Mouse (Mus musculus) kidney, embryonic 16.5 days (tissue): ENCODE measurements around the gene Thbs1. TPM values are rescaled to one million over a fixed set of nuclear protein-coding genes. Genes with fewer than 3 reads are reported as not detected.

ENCODE experiments used
- ATAC-seq: fragments of 200-750 bp; cut with Nextera tagmentation; 2 replicates; pipeline ENCODE4 v1.8.0; 2017; ENCODE audit warnings: moderate TSS enrichment; ENCODE audit not compliant: low FRiP score, low TSS enrichment
- H3K27ac ChIP-seq: fragments of 300-500 bp; sonication (generic); 2 replicates; pipeline ENCODE4 v1.5.1; 2014; ENCODE audit warnings: low read length
- H3K27me3 ChIP-seq: fragments of 300-500 bp; sonication (generic); 2 replicates; pipeline ENCODE4 v1.6.1; 2014; ENCODE audit warnings: low read length, control low read depth, mixed read lengths; ENCODE audit not compliant: insufficient read depth
- H3K36me3 ChIP-seq: fragments of 300-500 bp; sonication (generic); 2 replicates; pipeline ENCODE4 v1.6.1; 2014; ENCODE audit warnings: low read length, control low read depth, mixed read lengths; ENCODE audit not compliant: insufficient read depth
- H3K4me1 ChIP-seq: fragments of 300-500 bp; sonication (generic); 2 replicates; pipeline ENCODE4 v1.6.1; 2014; ENCODE audit warnings: low read length, control low read depth, mixed read lengths; ENCODE audit not compliant: insufficient read depth
- H3K4me2 ChIP-seq: fragments of 300-500 bp; sonication (generic); replicated peaks from 2 replicates; pipeline ENCODE4 v1.6.1; 2014; ENCODE audit warnings: low read depth, low read length
- H3K4me3 ChIP-seq: fragments of 300-500 bp; sonication (generic); 2 replicates; pipeline ENCODE4 v1.5.1; 2014; ENCODE audit warnings: mild to moderate bottlenecking, low read length
- H3K9ac ChIP-seq: fragments of 300-500 bp; sonication (generic); replicated peaks from 2 replicates; pipeline ENCODE4 v1.6.1; 2014; ENCODE audit warnings: low read length
- H3K9me3 ChIP-seq: fragments of 300-500 bp; sonication (generic); 2 replicates; pipeline ENCODE4 v1.6.1; 2016; ENCODE audit warnings: low read length, control low read depth
- WGBS: fragments of 180-500 bp; shearing (Covaris S2); extraction: QIAGEN DNeasy Blood & Tissue Kit; methylation state at CpG from one replicate; pipeline ENCODE4 v1.1.7; 2014; 5-methylcytosine and 5-hydroxymethylcytosine counted together
- polyA plus RNA-seq: library from polyadenylated mRNA; unstranded; fragments of >200 nt; fragmentation: Nextera tagmentation; extraction: Ambion mirVana; gene quantifications from 2 replicates; pipeline ENCODE4 v1.2.1, GENCODE M21; 2015

Gene Thbs1
- polyA plus RNA-seq, 1 experiment from 2014 or later, result 54.6 TPM

DNA sequence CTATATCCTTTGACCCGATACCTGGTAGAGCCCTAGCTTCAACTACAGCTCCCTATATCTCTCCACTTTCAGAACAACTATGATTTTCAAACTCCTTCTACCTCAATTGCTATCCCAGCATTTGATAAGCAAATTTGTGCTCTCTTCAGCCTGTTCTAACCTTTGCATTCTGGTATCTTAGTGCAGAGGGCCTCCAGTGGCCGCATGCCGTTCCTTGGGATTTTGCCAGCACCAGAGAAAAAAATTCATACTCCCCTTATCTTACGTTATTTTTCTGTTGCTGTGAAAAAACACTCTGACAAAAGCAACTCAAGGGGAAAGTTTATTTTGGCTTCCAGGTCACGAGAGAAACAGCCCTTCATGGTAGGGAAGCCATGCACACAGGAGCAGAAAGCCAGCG is 28.0 kb upstream of the Thbs1 start:
- Histone ChIP-seq H3K4me3 (no peak overlapping the region), H3K4me2 (no peak overlapping the region), H3K4me1 (0 out of 2 replicates have a peak, but pooled peaks cover 5% of the 10 kb centered on the region), H3K27me3 (no peaks in the 10 kb centered on the region), H3K9me3 (no peaks in the 10 kb centered on the region), H3K9ac (no peak overlapping the region), H3K36me3 (no peaks in the 10 kb centered on the region), H3K27ac (no peak overlapping the region)
- ATAC-seq, result no peak
- WGBS, result 53% methylated on average over 6 of the region's 6 CpGs

DNA sequence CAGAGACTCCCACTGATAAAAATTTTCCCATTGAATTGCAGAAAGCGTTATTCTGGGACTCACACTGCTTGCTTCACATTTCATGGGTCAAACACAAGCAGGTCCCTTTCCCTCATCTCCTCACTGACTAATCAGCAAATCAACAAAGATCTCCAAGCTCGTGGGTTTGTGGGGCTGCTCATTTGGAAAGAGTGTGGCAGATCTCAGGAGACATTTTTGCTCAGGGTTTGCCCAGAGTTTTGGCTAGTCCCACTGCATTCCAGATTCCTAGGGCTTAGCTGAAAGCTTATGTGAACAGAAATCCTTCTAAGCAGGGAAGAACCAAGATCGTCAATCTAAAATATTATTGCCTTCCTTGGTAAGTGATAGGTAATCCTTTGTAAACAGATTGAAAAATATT is 27.0 kb upstream of the Thbs1 start:
- Histone ChIP-seq H3K36me3 (no peaks in the 10 kb centered on the region), H3K27ac (no peak overlapping the region), H3K4me1 (0 out of 2 replicates have a peak, but pooled peaks cover 5% of the 10 kb centered on the region), H3K9me3 (no peaks in the 10 kb centered on the region), H3K9ac (no peak overlapping the region), H3K27me3 (no peaks in the 10 kb centered on the region), H3K4me2 (no peak overlapping the region), H3K4me3 (no peak overlapping the region)
- WGBS, result 76% methylated on average over 3 of the region's 3 CpGs
- no peak for ATAC-seq

DNA sequence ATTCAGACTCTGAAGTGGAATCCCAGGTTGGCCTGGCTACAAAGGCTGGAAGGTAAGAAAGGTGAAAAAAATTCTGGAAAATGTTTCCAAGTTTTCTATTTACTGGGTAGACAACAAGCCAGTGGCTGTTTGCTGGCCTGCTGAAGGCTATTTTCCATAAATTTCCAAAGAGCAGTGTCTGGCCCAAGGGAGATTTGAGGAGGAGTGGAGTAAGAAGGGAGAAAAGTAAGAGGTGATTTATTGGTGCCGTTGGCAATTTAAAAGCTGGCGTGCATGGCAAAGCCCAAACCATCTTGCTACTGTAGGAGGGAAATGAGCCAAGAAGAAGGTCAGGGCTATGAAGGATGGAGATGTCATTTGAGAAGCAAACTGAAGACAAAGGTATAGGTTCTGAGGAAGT is 26.0 kb upstream of the Thbs1 start:
- Histone ChIP-seq H3K4me2 (no peak overlapping the region), H3K27ac (no peak overlapping the region), H3K4me1 (0 out of 2 replicates have a peak, but pooled peaks cover 5% of the 10 kb centered on the region), H3K9ac (no peak overlapping the region), H3K4me3 (no peak overlapping the region), H3K36me3 (no peaks in the 10 kb centered on the region), H3K9me3 (no peaks in the 10 kb centered on the region), H3K27me3 (no peaks in the 10 kb centered on the region)
- 51% methylated on average over 2 of the region's 2 CpGs for WGBS
- no peak for ATAC-seq

DNA sequence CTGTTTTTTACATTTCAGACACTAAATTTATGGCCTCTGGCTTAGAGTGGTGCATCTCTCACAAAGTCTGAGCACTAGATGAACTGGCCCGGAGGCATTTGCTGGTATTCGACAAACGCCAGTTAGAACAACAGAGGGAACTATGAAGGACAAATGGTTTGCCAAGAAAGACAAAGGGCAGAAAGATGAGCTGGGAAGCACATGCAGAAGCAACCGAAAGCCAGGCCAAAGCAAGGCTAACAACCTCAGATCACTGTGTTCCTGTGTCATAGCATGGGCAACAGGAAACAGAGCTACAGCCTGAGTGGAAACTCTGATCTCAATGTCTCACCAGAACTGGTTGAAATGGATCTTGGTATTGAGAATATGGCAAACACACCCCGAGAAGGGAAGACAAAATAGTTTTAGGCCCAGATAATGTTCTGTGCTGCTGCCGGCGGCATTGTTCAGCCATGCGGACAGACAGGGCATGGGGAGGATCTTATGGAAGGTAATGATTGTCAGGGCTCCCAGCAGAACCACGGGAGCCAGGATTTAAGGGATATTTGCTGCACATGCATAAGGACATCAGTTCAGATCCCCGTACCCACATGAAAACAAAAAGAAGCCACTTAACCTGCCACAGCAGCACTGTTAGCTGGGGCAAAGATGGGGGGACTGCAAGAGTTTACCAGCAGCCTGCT is 24.5 kb upstream of the Thbs1 start:
- Histone ChIP-seq H3K9ac (no peak overlapping the region), H3K36me3 (no peaks in the 10 kb centered on the region), H3K27me3 (no peaks in the 10 kb centered on the region), H3K4me2 (no peak overlapping the region), H3K4me1 (0 out of 2 replicates have a peak, but pooled peaks cover 5% of the 10 kb centered on the region), H3K9me3 (no peaks in the 10 kb centered on the region), H3K27ac (no peak overlapping the region), H3K4me3 (no peak overlapping the region)
- 45% methylated on average over 10 of the region's 10 CpGs for WGBS
- peak; percentile 74; the same call in 1 of the 2 replicates for ATAC-seq

DNA sequence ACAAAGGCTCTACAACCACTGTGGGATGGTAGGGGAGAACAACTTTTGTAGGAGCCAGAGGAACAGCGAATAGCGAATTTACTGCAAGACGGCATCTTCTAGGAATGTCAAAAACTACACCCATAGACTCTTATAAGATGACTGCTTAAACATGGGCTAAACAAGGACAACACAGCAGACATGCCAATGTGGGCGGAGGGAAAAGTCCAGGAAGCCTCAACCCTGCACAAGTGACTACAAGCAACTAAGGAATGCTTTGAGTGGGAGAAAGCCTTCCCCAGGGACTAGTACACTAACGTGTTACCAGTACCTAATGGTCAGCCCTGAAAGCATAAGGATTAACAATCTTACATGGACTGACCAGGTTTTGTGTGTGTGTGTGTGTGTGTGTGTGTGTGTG is 20.4 kb upstream of the Thbs1 start:
- no peak for ATAC-seq
- H3K27me3 ChIP-seq, result no peaks in the 10 kb centered on the region
- H3K4me1 ChIP-seq, result no peaks in the 10 kb centered on the region
- H3K27ac ChIP-seq, result no peak overlapping the region
- WGBS, result 86% methylated on average over 5 of the region's 5 CpGs
- no peaks in the 10 kb centered on the region for H3K36me3 ChIP-seq
- H3K4me3 ChIP-seq, result no peak overlapping the region
- H3K9ac ChIP-seq, result no peak overlapping the region
- no peak overlapping the region for H3K4me2 ChIP-seq
- no peaks in the 10 kb centered on the region for H3K9me3 ChIP-seq

DNA sequence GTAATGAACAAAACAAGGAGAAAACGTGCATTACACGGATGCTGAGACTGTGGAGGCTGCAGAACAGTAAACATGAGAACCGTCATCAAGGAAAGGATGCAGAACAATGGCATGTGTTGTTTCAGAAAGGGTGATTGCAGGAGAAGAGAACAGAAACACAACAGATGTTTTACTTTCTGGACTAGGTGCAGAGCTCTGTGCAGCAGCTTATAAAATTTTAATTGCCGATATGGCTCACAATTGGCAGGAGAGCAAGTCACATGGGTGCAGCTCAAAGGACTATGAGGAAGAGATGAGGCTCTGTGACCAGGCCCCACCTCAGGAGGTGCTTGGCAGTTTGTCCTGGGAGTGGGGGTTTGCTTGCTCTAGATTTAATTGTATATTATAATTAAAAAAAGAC is 12.6 kb upstream of the Thbs1 start:
- Histone ChIP-seq H3K4me3 (no peak overlapping the region), H3K4me1 (no peaks in the 10 kb centered on the region), H3K4me2 (no peak overlapping the region), H3K27me3 (no peaks in the 10 kb centered on the region), H3K27ac (no peak overlapping the region), H3K36me3 (no peaks in the 10 kb centered on the region), H3K9ac (no peak overlapping the region), H3K9me3 (no peaks in the 10 kb centered on the region)
- no peak for ATAC-seq
- 62% methylated on average over 4 of the region's 4 CpGs for WGBS

DNA sequence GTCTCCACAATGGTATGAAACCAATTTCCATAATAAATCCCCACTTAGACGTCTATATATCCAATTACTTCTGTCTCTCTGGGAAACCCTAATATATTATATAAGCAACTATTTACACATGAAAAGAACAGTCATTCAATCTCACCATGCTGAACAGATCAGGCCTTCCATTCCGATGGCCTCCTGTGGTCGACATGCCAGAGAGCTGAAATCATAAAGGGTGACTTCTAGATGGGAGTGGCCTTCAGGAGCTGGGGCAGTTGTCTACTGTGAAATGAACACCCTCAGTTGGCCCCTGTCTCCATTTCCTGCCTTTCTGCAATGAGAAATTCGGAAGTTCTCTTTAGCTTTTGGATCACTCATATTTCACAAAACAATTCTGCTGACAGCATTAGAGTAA is 9.5 kb upstream of the Thbs1 start:
- H3K4me2 ChIP-seq, result no peak overlapping the region
- WGBS, result 48% methylated on average over 4 of the region's 4 CpGs
- no peak overlapping the region for H3K4me3 ChIP-seq
- H3K9ac ChIP-seq, result no peak overlapping the region
- ATAC-seq, result no peak
- no peak overlapping the region for H3K27ac ChIP-seq
- H3K36me3 ChIP-seq, result no peaks in the 10 kb centered on the region
- no peaks in the 10 kb centered on the region for H3K9me3 ChIP-seq
- H3K4me1 ChIP-seq, result no peaks in the 10 kb centered on the region
- no peaks in the 10 kb centered on the region for H3K27me3 ChIP-seq

DNA sequence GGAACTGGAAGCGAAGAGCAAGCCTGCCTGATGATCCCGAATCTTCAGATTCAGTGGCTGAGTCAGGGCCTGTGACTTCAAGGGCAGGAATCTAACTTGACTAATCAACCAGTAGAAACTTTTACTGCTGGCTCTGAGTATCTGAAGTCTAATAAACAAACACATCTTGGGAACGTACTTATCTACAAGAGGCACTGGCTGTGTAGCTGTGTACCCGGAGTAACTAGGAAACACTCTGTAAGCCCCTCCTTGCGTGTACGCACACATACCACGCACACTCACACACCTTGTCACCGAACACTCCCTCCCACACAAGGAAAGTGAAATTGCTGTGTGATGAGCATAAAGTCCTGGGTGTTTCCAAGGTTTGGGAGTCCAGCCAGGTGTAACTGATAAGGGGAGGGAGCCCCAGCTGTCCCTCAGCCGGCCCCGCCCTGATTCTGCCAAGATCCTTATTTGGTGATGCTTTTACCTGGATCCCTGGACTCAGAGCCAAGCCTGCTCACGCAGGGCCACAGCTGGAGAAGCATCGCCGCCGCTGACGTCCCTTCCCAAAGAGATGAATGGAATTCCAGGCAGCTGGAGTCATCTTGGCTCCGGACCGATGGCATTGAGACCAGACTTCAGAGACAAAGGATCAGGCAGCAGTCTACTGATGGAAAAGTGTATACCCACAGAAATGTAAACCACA is 1.3 kb upstream of the Thbs1 start:
- H3K9ac ChIP-seq, result peak overlapping the region; percentile 56
- no peaks in the 10 kb centered on the region; the same call in 1 of the 2 replicates for H3K27me3 ChIP-seq
- H3K4me3 ChIP-seq, result peak overlapping the region; percentile 72
- H3K4me1 ChIP-seq, result peaks cover 36% of the 10 kb centered on the region
- 35% methylated on average over 17 of the region's 17 CpGs for WGBS
- peak overlapping the region; percentile 96 for H3K4me2 ChIP-seq
- H3K27ac ChIP-seq, result no peak overlapping the region
- H3K9me3 ChIP-seq, result no peaks in the 10 kb centered on the region
- ATAC-seq, result no peak
- peaks cover 2% of the 10 kb centered on the region; the same call in 1 of the 2 replicates for H3K36me3 ChIP-seq

DNA sequence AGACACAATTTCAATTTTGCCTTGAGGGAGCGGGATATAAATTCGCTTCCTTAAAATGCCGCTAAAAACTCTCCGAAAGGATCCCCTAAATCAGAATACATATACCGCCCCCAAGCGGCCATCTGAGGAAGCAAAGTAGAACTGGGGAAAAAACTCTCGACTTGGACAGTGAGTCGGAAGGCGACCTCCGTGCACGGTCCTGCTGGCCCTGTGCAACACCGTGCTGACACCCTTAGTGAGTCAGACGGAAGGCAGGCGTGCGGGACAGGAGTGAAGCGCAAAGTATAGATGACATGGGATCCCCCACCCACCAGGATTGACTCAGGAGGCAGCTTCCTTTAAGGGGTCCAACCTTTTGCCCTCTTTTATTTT is 574 bp upstream of the Thbs1 start:
- Histone ChIP-seq H3K4me2 (peak overlapping the region; percentile 96), H3K27ac (peak overlapping the region; percentile 87), H3K4me3 (peak overlapping the region; percentile 72), H3K36me3 (peaks cover 9% of the 10 kb centered on the region), H3K4me1 (peaks cover 43% of the 10 kb centered on the region), H3K9me3 (no peaks in the 10 kb centered on the region), H3K9ac (peak overlapping the region; percentile 81), H3K27me3 (no peaks in the 10 kb centered on the region; the same call in 1 of the 2 replicates)
- under 1% methylated on average over 16 of the region's 16 CpGs for WGBS
- ATAC-seq, result peak; percentile 90

DNA sequence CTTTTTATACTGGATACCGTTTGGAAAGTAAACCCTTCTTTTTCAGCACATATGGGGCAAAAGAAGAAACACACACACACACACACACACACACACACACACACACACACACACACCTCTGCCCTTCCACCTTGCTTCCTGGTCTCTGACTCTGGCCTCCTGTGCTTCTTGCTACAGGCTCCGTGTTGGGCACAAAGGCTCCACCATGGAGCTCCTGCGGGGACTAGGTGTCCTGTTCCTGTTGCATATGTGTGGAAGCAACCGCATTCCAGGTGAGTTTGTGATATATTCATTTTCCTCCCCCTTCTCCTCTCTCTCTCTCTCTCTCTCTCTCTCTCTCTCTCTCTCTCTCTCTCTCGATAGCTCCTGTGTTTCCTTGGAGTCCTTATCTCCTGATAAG is 762 bp downstream of the Thbs1 start:
- 10% methylated on average over 5 of the region's 5 CpGs for WGBS
- peaks cover 19% of the 10 kb centered on the region for H3K36me3 ChIP-seq
- H3K9ac ChIP-seq, result peak overlapping the region; percentile 81
- H3K9me3 ChIP-seq, result no peaks in the 10 kb centered on the region
- peak overlapping the region; percentile 96 for H3K4me2 ChIP-seq
- H3K4me1 ChIP-seq, result peaks cover 45% of the 10 kb centered on the region
- H3K27ac ChIP-seq, result no peak overlapping the region
- H3K4me3 ChIP-seq, result peak overlapping the region; percentile 72
- ATAC-seq, result no peak
- no peaks in the 10 kb centered on the region; the same call in 1 of the 2 replicates for H3K27me3 ChIP-seq
